Mouse (Mus musculus) regulatory T cell (primary cell): Measurements from ENCODE around the gene Pacsin2.
"Not testable (repeated sequence)": the region's sequence is repeated elsewhere in the genome, so short reads cannot be mapped to it uniquely, and the experiment has no call there.

Experiments
- in situ Hi-C: fragments of 300-600 bp; cut with MboI, MseI; formaldehyde crosslinking; loops from one replicate; pipeline ENCODE4 v1.15.1; 2025; ENCODE audit warnings: high pct_unique_total_duplicates

The Pacsin2 gene

DNA sequence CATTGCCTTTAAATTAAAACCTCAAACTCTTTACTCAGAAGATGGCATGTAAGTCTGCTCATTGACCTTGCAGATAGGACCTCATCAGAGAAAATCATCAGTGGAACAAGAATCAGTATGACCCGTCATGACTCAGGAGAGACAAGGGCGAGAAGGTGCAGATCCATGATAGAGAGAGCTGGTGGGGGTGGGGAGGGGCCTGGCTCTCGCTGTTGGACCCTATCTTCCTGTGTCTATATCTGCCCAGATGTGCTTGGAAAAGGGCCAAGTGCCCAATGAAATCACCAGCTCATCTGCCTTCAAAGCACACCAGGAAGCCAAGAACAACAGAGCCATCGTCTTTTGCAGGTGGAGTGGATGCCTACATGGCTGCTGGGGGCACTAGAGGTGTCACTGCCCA is 87.3 kb downstream of the Pacsin2 start:
- in situ Hi-C loops: no loop called here

- in situ Hi-C loops: no loop called here
Measured at GRCm38 (mm10) chr15:83375136-83375535, 89.3 kb downstream of the Pacsin2 start.

DNA sequence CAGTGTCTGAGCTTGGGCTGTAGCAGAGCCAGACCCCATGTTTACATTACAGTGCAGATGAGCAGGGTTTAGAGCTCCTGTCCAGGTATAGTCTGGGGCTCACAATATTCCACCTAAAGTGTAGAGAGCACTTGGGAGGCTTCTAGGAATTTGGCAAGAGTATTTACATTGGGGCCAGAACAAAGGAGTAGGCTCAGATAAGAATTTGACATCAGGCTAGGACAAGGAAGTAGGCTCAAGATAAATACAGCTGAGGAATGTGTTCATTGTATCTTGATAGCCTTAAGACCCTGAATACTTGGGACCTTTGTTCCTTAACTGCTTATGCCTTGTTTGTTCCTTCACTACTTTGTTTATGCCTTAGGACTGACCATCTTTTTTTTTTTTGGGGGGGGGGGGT is 90.3 kb downstream of the Pacsin2 start:
- in situ Hi-C loops: loop anchor here (5.0 kb wide), 1 partner anchor 113 kb away; no protein-coding TSS in a partner anchor

- in situ Hi-C loops: not testable (repeated sequence)
Measured at GRCm38 (mm10) chr15:83368702-83369101, 95.7 kb downstream of the Pacsin2 start.

GRCm38 (mm10) chr15:83368261-83368660 is 96.1 kb downstream of the Pacsin2 start:
- in situ Hi-C loops: no loop called here

DNA sequence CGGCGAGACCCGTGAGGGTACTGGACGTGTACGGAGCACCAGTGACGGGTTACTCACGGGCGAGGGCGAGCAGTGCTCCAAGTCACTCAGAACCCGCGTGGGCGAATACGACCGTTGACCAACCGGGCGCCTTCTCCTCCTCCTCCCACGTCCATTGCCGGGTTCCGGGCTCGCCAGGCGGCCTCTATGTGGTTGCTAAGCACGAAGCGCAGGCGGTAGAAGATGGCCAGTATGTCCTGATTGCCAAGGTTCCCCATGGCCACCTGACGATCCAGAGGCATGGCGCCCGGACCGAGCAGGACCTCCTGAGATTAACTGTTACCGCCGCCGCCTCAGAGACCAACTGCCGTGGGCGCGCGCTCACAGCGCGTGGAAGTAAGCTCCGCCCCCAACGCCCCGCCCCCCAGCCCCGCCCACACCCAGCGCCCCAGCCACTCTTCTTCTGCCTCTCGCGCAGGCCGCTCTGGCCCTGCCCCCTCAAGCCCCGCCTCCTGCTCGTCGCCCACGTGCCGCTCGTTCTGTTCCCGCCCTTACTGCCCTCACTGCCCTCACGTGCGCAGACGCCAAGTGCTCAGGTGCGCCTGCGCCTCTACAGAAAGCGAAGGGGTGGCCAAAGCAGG is 97.4 kb downstream of the Pacsin2 start:
- in situ Hi-C loops: no loop called here

GRCm38 (mm10) chr15:83365697-83366096 is 98.7 kb downstream of the Pacsin2 start:
- in situ Hi-C loops: no loop called here

GRCm38 (mm10) chr15:83364194-83364593 is 100.2 kb downstream of the Pacsin2 start:
- in situ Hi-C loops: no loop called here

DNA sequence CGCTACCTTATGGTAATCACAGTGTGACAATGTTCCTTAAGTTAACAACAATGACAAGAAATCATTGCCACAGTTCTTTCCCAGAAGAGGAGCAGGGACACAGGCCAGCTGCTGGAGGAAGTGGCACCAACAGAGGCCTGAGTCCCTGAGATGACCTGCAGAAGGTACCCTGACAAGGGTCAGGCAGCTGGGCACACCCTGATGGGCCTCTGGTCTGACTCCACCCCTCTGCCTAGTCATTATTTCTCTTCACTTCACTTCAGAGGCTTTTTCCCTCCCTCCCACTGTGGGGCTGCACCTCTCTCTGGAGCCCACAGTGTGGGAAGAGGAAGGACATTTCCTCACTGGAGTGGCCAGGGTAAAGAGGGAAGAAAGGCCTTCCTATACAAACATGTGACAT is 101.6 kb downstream of the Pacsin2 start:
- in situ Hi-C loops: not testable (repeated sequence)

DNA sequence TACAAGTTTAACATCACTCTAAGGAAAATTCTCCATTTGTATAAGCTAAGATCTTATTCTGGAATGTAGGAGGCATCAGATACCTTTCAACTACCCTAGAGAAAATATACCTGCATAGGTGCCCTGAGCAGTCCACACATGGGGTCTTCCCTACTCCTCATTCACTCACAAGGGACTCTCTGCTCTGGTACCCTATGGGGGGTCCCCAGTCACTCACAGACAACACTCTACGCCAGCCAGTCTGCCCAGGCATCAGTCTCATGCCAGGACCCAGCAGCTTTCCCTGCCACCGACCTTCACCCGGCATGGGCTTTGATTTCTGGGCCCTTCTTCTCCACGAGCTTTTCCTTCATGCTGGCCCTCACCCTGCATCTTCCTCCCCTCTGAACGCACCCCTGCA is 103.5 kb downstream of the Pacsin2 start:
- in situ Hi-C loops: not testable (repeated sequence)

GRCm38 (mm10) chr15:83360140-83360539 is 104.3 kb downstream of the Pacsin2 start:
- in situ Hi-C loops: no loop called here

GRCm38 (mm10) chr15:83358476-83358875 is 105.9 kb downstream of the Pacsin2 start:
- in situ Hi-C loops: no loop called here

DNA sequence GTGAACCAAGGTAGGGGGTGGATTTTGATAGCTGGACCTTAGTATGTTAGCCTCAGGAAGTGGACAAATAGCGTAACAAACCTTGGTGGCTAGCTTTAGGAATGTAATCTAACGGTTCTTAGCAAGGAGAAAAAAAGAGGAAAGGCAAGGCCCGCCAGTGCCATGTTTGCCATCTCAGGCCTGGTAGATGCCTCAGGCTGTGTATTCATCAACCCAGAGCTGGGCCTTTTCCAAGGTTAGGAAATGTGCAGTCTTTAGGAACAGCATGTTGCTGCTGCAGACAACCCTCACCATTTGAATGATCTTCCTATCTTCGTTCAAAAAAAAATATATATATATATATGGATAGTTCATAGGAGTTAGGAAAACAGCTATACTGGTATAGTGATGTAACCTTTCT is 112.9 kb downstream of the Pacsin2 start:
- in situ Hi-C loops: no loop called here

DNA sequence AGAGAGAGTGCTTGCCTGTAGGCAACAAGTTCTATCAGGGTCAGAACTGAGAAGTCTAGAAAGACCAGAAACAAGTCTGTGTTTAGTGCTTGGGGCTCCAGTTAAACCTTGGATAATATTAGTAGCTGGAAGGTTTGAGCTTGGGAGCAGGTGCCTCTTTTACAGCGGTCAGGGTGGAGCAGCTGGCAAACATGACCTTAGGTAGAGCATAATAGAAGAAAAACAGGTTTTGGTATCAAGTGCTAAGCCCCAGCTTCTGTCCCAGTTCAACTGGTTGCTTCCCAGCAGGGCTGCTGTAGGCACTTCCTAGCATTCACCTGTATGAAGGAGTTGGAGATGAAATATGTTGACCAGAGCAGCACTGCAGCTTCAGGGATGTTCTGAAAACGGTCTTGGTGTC is 113.5 kb downstream of the Pacsin2 start:
- in situ Hi-C loops: no loop called here

DNA sequence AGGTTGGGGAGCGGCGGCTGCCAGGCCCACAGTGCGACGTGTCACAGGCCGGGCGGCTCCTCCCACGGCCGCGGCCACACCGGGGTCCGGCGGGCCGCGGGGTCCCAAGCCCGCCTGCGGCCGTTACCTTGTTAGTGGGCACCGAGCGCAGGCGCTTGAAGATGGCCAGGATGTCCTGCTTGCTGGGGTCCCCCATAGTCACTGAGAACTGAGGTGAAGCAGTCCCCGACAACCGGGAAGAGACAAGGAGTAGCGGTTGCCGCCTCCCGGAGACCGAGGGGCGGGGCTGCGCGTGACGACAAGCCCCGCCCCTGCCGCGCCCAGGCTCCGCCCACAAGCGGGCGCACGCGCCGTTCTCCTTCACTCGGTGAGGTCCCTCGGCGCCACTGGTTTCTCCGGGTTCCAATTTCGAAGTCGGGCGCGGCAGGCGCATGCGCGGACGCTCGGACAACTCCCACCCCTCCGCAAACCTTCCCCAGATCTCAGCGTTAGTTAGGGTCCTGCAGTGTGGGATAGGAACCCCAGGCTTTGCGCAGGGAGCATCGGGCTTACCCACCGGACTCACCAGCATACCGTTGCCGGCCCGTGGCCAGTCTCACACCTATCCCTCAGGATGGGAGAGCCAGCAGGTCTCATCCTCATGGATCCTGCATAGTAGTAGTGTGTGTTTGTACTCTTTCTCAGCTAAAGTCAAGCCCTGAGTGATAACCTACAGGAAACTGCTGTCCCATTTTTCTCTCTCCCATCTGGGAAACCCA is 114.3 kb downstream of the Pacsin2 start, which contains the start of gene Arfgap3:
Gene Arfgap3 (minus strand): TSS at position 294 of the 758 bp plus-strand sequence.
- in situ Hi-C loops: no loop called here

DNA sequence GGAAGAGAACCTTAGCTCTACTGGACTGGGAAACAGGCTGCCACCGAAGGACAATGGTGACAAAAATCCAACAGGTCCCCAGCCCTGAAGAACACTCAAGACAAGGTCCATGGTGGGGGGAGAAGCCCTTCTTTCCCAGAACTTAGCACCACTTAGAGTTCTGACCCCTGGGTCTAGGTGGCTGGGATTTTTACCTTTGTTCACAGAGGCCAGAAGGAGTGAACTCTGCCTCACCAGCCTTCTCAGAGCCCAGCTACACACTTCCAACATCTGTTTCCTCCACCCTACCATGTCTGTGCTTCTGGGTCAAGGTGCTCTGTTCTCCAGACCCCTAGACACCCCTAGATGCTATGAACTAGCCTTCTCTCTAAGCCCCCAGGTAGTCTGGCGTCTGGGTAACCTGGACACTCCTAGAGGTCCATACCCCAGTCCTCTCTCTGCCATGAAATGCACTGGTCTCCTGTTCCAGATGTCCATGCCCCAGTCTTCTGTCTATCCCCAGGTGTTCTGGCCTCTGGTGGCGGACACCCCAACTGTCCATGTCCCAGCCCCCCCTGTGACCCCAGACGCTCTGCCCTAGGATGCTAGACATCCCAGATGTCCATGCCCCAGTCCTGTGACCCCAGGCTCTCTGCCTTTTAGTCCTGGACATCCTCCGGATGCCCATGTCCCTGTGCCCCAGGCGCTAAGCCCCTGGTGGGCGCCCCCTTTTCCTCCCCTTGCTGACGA is 115.0 kb downstream of the Pacsin2 start:
- in situ Hi-C loops: no loop called here

DNA sequence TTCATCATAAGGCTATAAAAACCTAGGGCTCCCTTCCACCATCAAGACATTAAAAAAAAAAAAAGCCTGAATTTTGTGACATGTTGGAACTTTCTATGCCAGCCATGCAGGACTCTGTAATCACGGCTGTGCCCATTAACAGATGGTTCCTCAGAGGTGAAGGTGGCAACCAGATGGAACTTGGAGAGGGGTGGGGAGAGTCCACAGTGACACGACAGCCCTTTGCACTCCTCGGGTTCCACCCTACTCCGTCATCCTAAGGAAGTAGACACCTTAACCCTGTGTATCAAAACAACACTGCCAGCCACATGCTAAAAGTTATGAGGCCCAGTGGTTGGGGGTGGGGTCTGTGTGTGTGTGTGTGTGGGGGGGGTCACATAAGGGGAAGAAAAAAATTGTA is 115.7 kb downstream of the Pacsin2 start:
- in situ Hi-C loops: no loop called here

- in situ Hi-C loops: no loop called here
Measured at GRCm38 (mm10) chr15:83345898-83346529, 118.4 kb downstream of the Pacsin2 start.

- in situ Hi-C loops: no loop called here
Measured at GRCm38 (mm10) chr15:83344956-83345355, 119.5 kb downstream of the Pacsin2 start.

- in situ Hi-C loops: no loop called here
Measured at GRCm38 (mm10) chr15:83344157-83344556, 120.2 kb downstream of the Pacsin2 start.

- in situ Hi-C loops: no loop called here
Measured at GRCm38 (mm10) chr15:83338908-83339307, 125.5 kb downstream of the Pacsin2 start.
